17 mouse cellular contexts compared by ENCODE assay signal in the genomic region with DNA sequence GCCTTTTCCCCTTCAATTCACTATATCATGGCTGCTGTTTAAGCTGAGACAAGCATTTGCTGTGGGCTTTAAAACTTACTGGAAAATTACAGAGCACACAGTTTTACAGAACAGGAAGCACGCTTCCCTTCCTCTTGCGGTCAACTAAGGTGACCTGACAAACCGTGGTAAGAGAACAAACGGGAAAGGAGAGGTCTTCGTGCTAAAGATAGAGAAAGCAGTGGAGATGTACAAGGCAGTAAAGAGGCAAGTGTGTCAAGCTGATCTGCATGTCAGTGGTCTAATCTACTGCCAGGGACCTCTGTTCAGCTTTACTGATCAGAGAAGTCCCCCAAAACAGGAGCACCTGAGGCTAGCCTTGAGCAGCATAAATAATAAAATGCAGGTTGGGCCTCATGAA. TPM values are rescaled to one million over a fixed set of nuclear protein-coding genes. Genes with fewer than 3 reads are reported as not detected.
DNase-seq lines count a peak whose midpoint lies in the region; ATAC-seq lines count a peak whose summit lies in the region.
"Had no signal": no experiment of that assay in that cellular context is flagged by ENCODE, and none has a peak within 500 bp of the region (broad histone marks: within the 10 kb centered on the region; RNA-seq: fewer than 3 reads in every experiment).

No protein-coding gene starts in this region.

- 95% methylated on average over 5 of the region's 5 CpGs for WGBS in forebrain, embryonic 12.5 days

- intact Hi-C loops in heart, postnatal 36 days (cut with DNase I) = no loop called here

- DNase-seq in heart, adult 8-10 months (ENCODE audit: low spot score) = peak; percentile 45
- DNase-seq in heart, postnatal 36 days = no peak
- peak; percentile 60 to 63 for DNase-seq in spleen, postnatal 36 days (ENCODE audit: low spot score in 2 of 2)
- no peak for DNase-seq in spleen, adult 12 weeks (ENCODE audit: low spot score)
- no peak for DNase-seq in Muller cell, postnatal 12 days (ENCODE audit: inconsistent ontology term)
- DNase-seq: adrenal gland, postnatal 25 days; cerebellum, postnatal 25 days; layer of hippocampus, postnatal 36 days had no signal

- H3K4me2 ChIP-seq in forebrain, embryonic 12.5 days = no peak overlapping the region
- H3K4me2 ChIP-seq: embryonic facial prominence, embryonic 12.5 days; intestine, embryonic 15.5 days; lung, embryonic 15.5 days; midbrain, embryonic 13.5 days had no signal

- H3K27ac ChIP-seq in forebrain, embryonic 12.5 days = no peak overlapping the region
- H3K27ac ChIP-seq: embryonic facial prominence, embryonic 12.5 days; forebrain, embryonic 10.5 days; intestine, embryonic 15.5 days; limb, embryonic 10.5 days; midbrain, embryonic 13.5 days had no signal

- no peak overlapping the region for H3K9ac ChIP-seq in forebrain, embryonic 12.5 days
- H3K9ac ChIP-seq: embryonic facial prominence, embryonic 12.5 days; intestine, embryonic 15.5 days; lung, embryonic 15.5 days; midbrain, embryonic 13.5 days had no signal

- H3K27me3 ChIP-seq in forebrain, embryonic 12.5 days = no peaks in the 10 kb centered on the region
- H3K27me3 ChIP-seq: embryonic facial prominence, embryonic 12.5 days; intestine, embryonic 15.5 days; lung, embryonic 15.5 days; midbrain, embryonic 13.5 days had no signal

- H3K4me1 ChIP-seq in forebrain, embryonic 12.5 days = no peaks in the 10 kb centered on the region
- H3K4me1 ChIP-seq: embryonic facial prominence, embryonic 12.5 days; forebrain, embryonic 10.5 days; intestine, embryonic 15.5 days; midbrain, embryonic 13.5 days had no signal

- H3K9me3 ChIP-seq in forebrain, embryonic 12.5 days = no peaks in the 10 kb centered on the region
- H3K9me3 ChIP-seq: embryonic facial prominence, embryonic 12.5 days; forebrain, embryonic 10.5 days; intestine, embryonic 15.5 days; limb, embryonic 10.5 days; lung, embryonic 15.5 days; midbrain, embryonic 13.5 days had no signal

- H3K4me3 ChIP-seq in forebrain, embryonic 12.5 days (replicated peaks) = no peak overlapping the region
- H3K4me3 ChIP-seq: embryonic facial prominence, embryonic 12.5 days; forebrain, embryonic 10.5 days; intestine, embryonic 15.5 days; limb, embryonic 10.5 days; lung, embryonic 15.5 days; midbrain, embryonic 13.5 days had no signal

- peak; percentile 50; the same call in 1 of the 2 replicates for ATAC-seq in common myeloid progenitor, adult 5-6 weeks (replicated peaks; ENCODE audit: low read depth, poor library complexity, severe bottlenecking)
- peak; percentile 57 for ATAC-seq in megakaryocyte progenitor cell, adult 5-6 weeks (replicated peaks; ENCODE audit: poor library complexity)
- ATAC-seq in forebrain, embryonic 12.5 days (ENCODE audit: low FRiP score) = no peak
- ATAC-seq: intestine, embryonic 15.5 days; midbrain, embryonic 13.5 days had no signal

- H3K36me3 ChIP-seq in forebrain, embryonic 12.5 days (replicated peaks) = no peaks in the 10 kb centered on the region
- H3K36me3 ChIP-seq: embryonic facial prominence, embryonic 12.5 days; forebrain, embryonic 10.5 days; intestine, embryonic 15.5 days; limb, embryonic 10.5 days; lung, embryonic 15.5 days; midbrain, embryonic 13.5 days had no signal

RNA-seq across cellular contexts. Expression of gene Slc16a12, which starts 21.7 kb away (rescaled TPM):
- total RNA-seq in heart, adult 8-10 months (2022) = 1 to 10 TPM; 1.2 to 3.3 (median 2.1) TPM
- 1 to 10 TPM; 1.7 to 1.9 TPM for total RNA-seq in heart, postnatal 36 days (2021)
- total RNA-seq in common myeloid progenitor, adult 5-6 weeks (2017) = 0.18 TPM in 1 of 2 replicates, not detected in the other
- not detected in 2 replicates for total RNA-seq in megakaryocyte progenitor cell, adult 5-6 weeks (2015)
- total RNA-seq in megakaryocyte progenitor cell, adult 5-6 weeks (2017) = not detected in 2 replicates
- 1.0 and 1.3 TPM in 2 replicates for polyA plus RNA-seq in forebrain, embryonic 12.5 days (2016; fragmentation: Nextera tagmentation; extraction: Ambion mirVana)

Comparison
In these comparisons a context has a peak if more than half of its experiments do, and no peak if none do; other contexts are left out.
1. DNase-seq: peak in heart, adult 8-10 months (single experiment) and spleen, postnatal 36 days (2 of 2); none in heart, postnatal 36 days (0 of 2), spleen, adult 12 weeks (single experiment) and Muller cell, postnatal 12 days (single experiment).